Mouse (Mus musculus) C2C12 (cell line): ENCODE measurements around the gene Gm10663.

Experiments used
- CTCF ChIP-seq: IDR thresholded peaks from one replicate; pipeline ENCODE4 v1.5.1; 2011; ENCODE audit not compliant: control insufficient read depth, insufficient read depth, insufficient read length
- FOSL1 ChIP-seq: IDR thresholded peaks from one replicate; pipeline ENCODE4 v1.8.0; 2011; ENCODE audit warnings: mild to moderate bottlenecking, low read length; ENCODE audit not compliant: poor library complexity, insufficient read depth, severe bottlenecking

- TF ChIP-seq CTCF (no peak), FOSL1 (no peak)
These were observed 40.7 kb upstream of the Gm10663 start for GRCm38 (mm10) chr8:65034136-65034535.
